Mouse (Mus musculus) liver, adult 2 months (tissue): Measurements from ENCODE around the gene Itih3. TPM values are rescaled to one million over a fixed set of nuclear protein-coding genes. Genes with fewer than 3 reads are reported as not detected.

ENCODE experiments used
- DNase-seq: peaks from one replicate; pipeline ENCODE4 v3.0.0-alpha.2; 2011; ENCODE audit warnings: low read depth, low spot score; ENCODE audit errors: extremely low read depth
- H3K27ac ChIP-seq: fragments of 200-500 bp; replicated peaks from 2 replicates; pipeline ENCODE4 v1.5.1; 2012; ENCODE audit warnings: low read depth, mild to moderate bottlenecking, control low read depth, inconsistent platforms, low read length; ENCODE audit not compliant: insufficient read depth
- H3K27me3 ChIP-seq: fragments of 200-500 bp; 2 replicates; pipeline ENCODE4 v1.6.1; 2012; ENCODE audit warnings: mild to moderate bottlenecking, moderate library complexity, low read length, inconsistent platforms; ENCODE audit not compliant: control insufficient read depth, insufficient read depth
- H3K36me3 ChIP-seq: fragments of 200-500 bp; 2 replicates; pipeline ENCODE4 v1.6.1; 2012; ENCODE audit warnings: low read length, inconsistent platforms; ENCODE audit not compliant: control insufficient read depth, insufficient read depth
- H3K4me1 ChIP-seq: fragments of 200-500 bp; 2 replicates; pipeline ENCODE4 v1.6.1; 2011; ENCODE audit warnings: low read length; ENCODE audit not compliant: control insufficient read depth, insufficient read depth
- H3K4me3 ChIP-seq: fragments of 200-500 bp; 2 replicates; pipeline ENCODE4 v1.5.1; 2011; ENCODE audit warnings: low read depth, mild to moderate bottlenecking, control low read depth, low read length, moderate library complexity; ENCODE audit not compliant: insufficient read depth
- H3K79me2 ChIP-seq: fragments of 200-500 bp; 2 replicates; pipeline ENCODE4 v1.6.1; 2012; ENCODE audit warnings: inconsistent platforms, mild to moderate bottlenecking, low read length, moderate library complexity; ENCODE audit not compliant: control insufficient read depth, insufficient read depth
- H3K9ac ChIP-seq: fragments of 200-500 bp; 2 replicates; pipeline ENCODE4 v1.6.1; 2012; ENCODE audit warnings: low read depth, mild to moderate bottlenecking, control low read depth, inconsistent platforms, low read length
- CTCF ChIP-seq: fragments of 200-500 bp; IDR thresholded peaks from 2 replicates; pipeline ENCODE4 v1.5.1; 2011; ENCODE audit warnings: low read depth, low read length, control low read depth
- POLR2A ChIP-seq: fragments of 200-500 bp; IDR thresholded peaks from 2 replicates; pipeline ENCODE4 v1.6.1; 2011; ENCODE audit warnings: low read length, control low read depth; ENCODE audit not compliant: insufficient read depth; ENCODE audit errors: extremely low read depth
- WGBS: fragments of 180-500 bp; shearing (Covaris S2); methylation state at CpG from one replicate; pipeline ENCODE4 v1.1.7; 2018; 5-methylcytosine and 5-hydroxymethylcytosine counted together
- polyA plus RNA-seq: library from polyadenylated mRNA; depleted of rRNA; stranded (reverse); fragments of >200 nt; gene quantifications from 2 replicates; pipeline ENCODE4 v1.2.3, GENCODE M21; 2012
- total RNA-seq: library from RNA; depleted of rRNA; stranded (reverse); fragments of >200 nt; gene quantifications from 2 replicates; pipeline ENCODE4 v1.2.3, GENCODE M21; 2014

The Itih3 gene
- total and polyA plus RNA-seq, 2 experiments = 492 to 603 TPM

DNA sequence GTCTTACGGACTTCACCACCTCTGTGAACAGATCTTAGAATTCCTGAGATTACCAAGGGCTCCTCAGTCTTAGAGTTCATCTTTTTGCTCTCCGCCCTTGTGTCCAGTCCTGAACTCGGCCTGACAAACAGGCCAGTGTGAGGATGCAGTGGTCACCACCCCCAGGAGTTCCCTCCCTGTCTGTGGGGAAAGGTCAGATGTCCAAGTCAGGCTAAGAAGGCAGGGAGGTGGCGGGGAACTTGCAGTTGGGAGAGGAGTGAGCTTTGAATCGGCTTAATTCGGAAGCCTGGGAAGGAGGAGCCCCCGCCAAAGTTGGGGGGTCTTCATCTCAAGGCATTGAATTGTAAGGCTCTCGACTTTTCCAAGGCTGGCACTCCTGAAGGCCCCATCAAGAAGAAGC lies 43.3 kb downstream of the Itih3 start:
- no peaks in the 10 kb centered on the region for H3K27me3 ChIP-seq
- no peak overlapping the region for H3K4me3 ChIP-seq
- H3K27ac ChIP-seq = no peak overlapping the region
- 77% methylated on average over 8 of the region's 8 CpGs for WGBS
- no peak for DNase-seq
- no peak overlapping the region for H3K9ac ChIP-seq
- no peaks in the 10 kb centered on the region for H3K79me2 ChIP-seq
- H3K4me1 ChIP-seq = peaks cover 9% of the 10 kb centered on the region
- no peaks in the 10 kb centered on the region for H3K36me3 ChIP-seq
- TF ChIP-seq CTCF = no peak
- TF ChIP-seq POLR2A = no peak

DNA sequence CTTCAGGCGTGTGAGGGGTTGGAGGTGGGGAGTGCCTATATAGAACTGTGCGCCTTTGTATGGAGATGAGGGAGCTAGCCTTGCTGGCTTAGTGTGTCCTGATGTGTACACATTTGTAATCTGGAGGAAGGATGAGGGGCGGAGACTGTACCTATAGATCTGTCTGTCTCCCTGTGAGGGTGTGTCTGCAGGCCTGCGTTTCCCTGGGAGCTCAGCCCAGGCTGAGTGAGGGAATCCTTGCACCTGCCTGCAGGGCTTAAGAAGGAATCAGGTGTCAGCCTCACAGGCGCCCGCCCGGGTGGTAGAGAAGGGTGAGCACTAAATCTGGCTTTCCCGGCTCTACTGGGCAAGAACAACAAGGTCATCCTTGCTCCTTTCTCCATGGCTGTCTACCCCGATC lies 43.8 kb downstream of the Itih3 start:
- no peak for DNase-seq
- H3K79me2 ChIP-seq = no peaks in the 10 kb centered on the region
- peaks cover 11% of the 10 kb centered on the region for H3K4me1 ChIP-seq
- no peak for TF ChIP-seq POLR2A
- no peak for TF ChIP-seq CTCF
- no peaks in the 10 kb centered on the region for H3K27me3 ChIP-seq
- H3K27ac ChIP-seq = no peak overlapping the region
- H3K4me3 ChIP-seq = peak overlapping the region; percentile 15; the same call in 1 of the 2 replicates
- 80% methylated on average over 9 of the region's 9 CpGs for WGBS
- H3K36me3 ChIP-seq = no peaks in the 10 kb centered on the region
- no peak overlapping the region; the same call in 1 of the 2 replicates for H3K9ac ChIP-seq

DNA sequence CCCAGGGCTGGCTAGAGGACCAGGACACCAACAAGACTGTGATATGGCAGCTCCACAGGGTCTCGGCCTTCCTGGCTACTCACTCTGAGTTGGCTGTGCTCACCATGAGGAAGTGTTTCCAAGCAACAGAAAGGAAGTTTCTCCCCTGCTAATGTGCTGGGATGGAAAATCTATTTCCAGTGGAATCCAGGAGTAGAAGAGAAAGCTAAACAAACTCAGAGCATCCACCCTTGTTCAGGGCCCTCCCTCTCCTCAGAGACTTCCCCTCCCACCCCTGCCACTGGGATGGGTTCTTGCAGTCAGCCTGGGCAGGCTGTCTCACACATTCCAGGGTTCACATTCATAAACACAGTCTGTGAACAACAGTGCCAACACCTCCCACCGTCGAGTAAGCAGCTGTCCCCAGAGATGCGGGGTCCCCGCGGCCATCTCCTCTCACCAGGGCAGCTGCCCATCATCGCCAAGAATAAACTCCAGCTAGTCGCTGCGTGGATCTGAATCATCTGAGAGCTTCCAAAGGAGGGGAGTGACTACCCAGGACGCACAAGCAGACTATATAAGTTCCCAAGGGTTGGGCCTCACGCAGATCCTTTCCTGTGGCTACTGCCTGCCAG lies 44.5 kb downstream of the Itih3 start, which contains the start of gene Mustn1:
Gene Mustn1, plus strand, starts transcription at position 243 of the 614 bp plus-strand sequence.
- DNase-seq = no peak
- H3K27ac ChIP-seq = peak within 1 kb of the TSS; percentile 5; the same call in 1 of the 2 replicates
- no peaks in the 10 kb centered on the region for H3K27me3 ChIP-seq
- no peak within 1 kb of the TSS; the same call in 1 of the 2 replicates for H3K9ac ChIP-seq
- no peaks in the 10 kb centered on the region for H3K36me3 ChIP-seq
- no peaks in the 10 kb centered on the region for H3K79me2 ChIP-seq
- TF ChIP-seq CTCF = no peak
- TF ChIP-seq POLR2A = no peak
- H3K4me1 ChIP-seq = peaks cover 16% of the 10 kb centered on the region
- H3K4me3 ChIP-seq = peak within 1 kb of the TSS; percentile 15
- WGBS = 73% methylated on average over 11 of the region's 11 CpGs

DNA sequence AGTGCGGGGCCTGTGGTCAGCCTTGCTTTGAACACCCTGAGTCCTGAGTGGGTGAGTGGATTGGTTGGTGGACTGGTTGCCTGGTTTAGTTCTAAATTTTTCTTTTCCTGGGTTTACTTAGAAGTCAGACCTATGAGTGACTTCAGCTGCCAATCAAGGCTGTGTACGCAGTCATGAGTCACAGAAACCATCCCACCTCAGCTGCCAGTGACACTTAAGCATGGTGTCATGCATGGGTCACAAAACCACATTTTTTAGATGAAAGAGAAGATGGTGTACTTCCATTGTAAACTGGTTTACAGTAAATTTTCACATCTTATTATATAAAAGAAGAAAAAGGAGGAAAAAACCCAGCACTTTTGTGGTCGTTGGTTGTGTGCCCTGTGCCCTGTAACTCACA lies 45.7 kb downstream of the Itih3 start:
- no peaks in the 10 kb centered on the region for H3K79me2 ChIP-seq
- no peak for DNase-seq
- no peaks in the 10 kb centered on the region for H3K36me3 ChIP-seq
- H3K27ac ChIP-seq = no peak overlapping the region
- no peak overlapping the region for H3K4me3 ChIP-seq
- no peaks in the 10 kb centered on the region for H3K27me3 ChIP-seq
- TF ChIP-seq CTCF (no peak), POLR2A (no peak)
- 93% methylated on average over 3 of the region's 3 CpGs for WGBS
- H3K9ac ChIP-seq = no peak overlapping the region
- H3K4me1 ChIP-seq = peaks cover 16% of the 10 kb centered on the region

DNA sequence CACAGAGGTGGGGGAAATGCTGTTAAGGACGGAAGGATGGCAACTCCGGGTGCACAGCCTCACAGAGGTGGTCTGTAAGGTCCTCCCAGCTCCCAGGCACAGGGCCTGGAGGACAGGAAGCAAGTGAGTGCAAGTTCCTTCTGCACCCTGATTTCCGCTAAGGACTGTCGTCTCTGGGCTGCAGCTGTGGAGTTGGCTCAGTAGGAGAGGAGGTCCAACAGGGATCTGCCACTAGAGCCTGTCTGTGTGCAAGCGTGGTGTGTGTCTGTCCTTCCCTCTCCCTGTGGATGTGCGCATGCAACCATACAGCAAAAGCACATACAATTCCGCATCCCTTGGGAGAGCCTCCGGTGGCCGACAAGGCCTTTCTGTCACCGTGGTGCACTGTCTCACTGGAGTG lies 47.1 kb downstream of the Itih3 start:
- peak overlapping the region; percentile 48 for H3K27ac ChIP-seq
- WGBS = 84% methylated on average over 10 of the region's 10 CpGs
- H3K4me1 ChIP-seq = peaks cover 16% of the 10 kb centered on the region
- no peaks in the 10 kb centered on the region for H3K79me2 ChIP-seq
- no peak overlapping the region for H3K4me3 ChIP-seq
- no peak for DNase-seq
- H3K36me3 ChIP-seq = no peaks in the 10 kb centered on the region
- H3K27me3 ChIP-seq = no peaks in the 10 kb centered on the region
- no peak overlapping the region for H3K9ac ChIP-seq
- no peak for TF ChIP-seq POLR2A
- TF ChIP-seq CTCF = no peak

DNA sequence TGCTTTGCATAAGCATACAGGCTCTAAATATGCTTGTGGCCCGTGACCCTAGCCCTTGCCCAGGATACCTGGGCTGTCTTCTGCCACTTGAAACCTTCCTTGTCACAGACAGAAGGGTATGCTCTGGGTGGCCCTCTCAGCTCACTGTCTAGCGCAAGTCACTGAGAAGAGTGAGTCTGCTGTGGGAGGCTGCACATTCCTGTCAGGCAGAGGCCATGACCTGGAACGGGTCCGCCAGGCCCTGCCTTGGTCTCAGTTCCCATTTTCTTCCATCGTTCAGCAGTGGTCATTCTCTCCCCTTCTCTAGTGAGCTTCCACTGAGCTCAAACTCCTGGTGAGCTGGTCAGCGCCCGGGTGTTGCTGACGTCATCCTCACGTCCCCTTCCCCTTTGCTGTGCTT lies 47.6 kb downstream of the Itih3 start:
- H3K79me2 ChIP-seq = no peaks in the 10 kb centered on the region
- H3K4me3 ChIP-seq = no peak overlapping the region
- WGBS = 68% methylated on average over 9 of the region's 9 CpGs
- H3K4me1 ChIP-seq = peaks cover 16% of the 10 kb centered on the region
- DNase-seq = no peak
- peak overlapping the region; percentile 48 for H3K27ac ChIP-seq
- no peaks in the 10 kb centered on the region for H3K27me3 ChIP-seq
- 0 out of 2 replicates have a peak overlapping the region, but pooled peaks have one; percentile 10 for H3K9ac ChIP-seq
- TF ChIP-seq CTCF (no peak), POLR2A (no peak)
- no peaks in the 10 kb centered on the region for H3K36me3 ChIP-seq
